Mouse (Mus musculus): ENCODE results near the gene Paqr7. TPM values are rescaled to one million over a fixed set of nuclear protein-coding genes. Genes with fewer than 3 reads are reported as not detected.

The Paqr7 gene
- total and polyA plus RNA-seq, 3 experiments = 0.43 to 2.7 (median 0.89) TPM

DNA sequence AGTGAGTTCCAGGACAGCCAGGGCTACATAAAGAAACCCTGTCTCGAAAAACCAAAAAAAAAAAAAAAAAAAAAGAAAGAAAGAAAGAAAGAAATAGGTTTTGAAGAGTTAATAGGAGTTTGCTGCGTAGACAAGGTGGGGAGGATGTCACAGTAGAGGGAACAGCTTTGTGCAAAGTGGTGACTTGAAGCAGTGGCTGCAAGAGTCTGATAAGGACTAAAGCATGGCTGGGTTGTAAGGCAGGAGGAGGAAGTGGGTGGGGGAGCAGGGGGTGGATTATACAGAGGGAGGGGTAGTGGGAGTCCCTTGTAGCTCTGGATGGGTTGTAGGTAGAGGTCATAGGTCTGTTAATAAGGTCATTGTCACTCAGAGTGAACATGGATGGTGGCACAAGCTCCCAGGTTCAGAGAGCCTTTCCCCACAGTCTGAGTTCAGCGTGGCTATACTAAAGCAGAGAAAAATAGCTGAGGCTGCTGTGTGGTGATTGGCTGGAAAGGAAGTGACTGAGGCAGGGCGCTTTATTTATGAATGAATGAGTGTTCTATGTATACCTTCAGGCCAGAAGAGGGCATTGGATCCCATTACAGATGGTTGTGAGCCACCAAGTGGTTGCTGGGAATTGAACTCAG lies 9.6 kb downstream of the Paqr7 start:
- no peaks in the 10 kb centered on the region for H3K79me2 ChIP-seq (replicated peaks; ENCODE audit: control insufficient read depth, extremely low read depth, insufficient read depth, poor library complexity, severe bottlenecking)
- no peak overlapping the region for H3K27ac ChIP-seq (ENCODE audit: insufficient read depth, low read depth)
- H3K9me3 ChIP-seq (replicated peaks; ENCODE audit: low read length) = no peaks in the 10 kb centered on the region
- no peak for DNase-seq (ENCODE audit: extremely low read depth)
- no peak overlapping the region for H3K4me3 ChIP-seq (replicated peaks in 1 of 3; ENCODE audit: low read depth in 2 of 3, low read length in 2 of 3, poor library complexity in 1 of 3)
- H3K9ac ChIP-seq (ENCODE audit: insufficient read depth, low read depth) = no peak overlapping the region
- in situ Hi-C loops (cut with MboI; ENCODE audit: low pct_ligation_motif_present, low pct_unique_long_range_greater_than_20kb, low sequenced_read_pairs) = no loop called here
- no peaks in the 10 kb centered on the region for H3K36me3 ChIP-seq (replicated peaks in 1 of 2; ENCODE audit: control insufficient read depth in 1 of 2, insufficient read depth in 1 of 2, low read length in 1 of 2)
- no peaks in the 10 kb centered on the region for H3K27me3 ChIP-seq (replicated peaks)
- dilution Hi-C loops (cut with MboI; ENCODE audit: extremely low pct_ligation_motif_present, extremely low pct_unique_long_range_greater_than_20kb, low sequenced_read_pairs) = no loop called here
- no peak overlapping the region for H3K4me2 ChIP-seq (ENCODE audit: insufficient read depth, low read depth, poor library complexity, severe bottlenecking)
- H3K4me1 ChIP-seq (ENCODE audit: control insufficient read depth in 1 of 2, insufficient read depth in 2 of 2) = no peaks in the 10 kb centered on the region
- TF ChIP-seq JUN (IDR thresholded peaks at IDR 0.05; ENCODE audit: insufficient read depth, low read depth, low read length) (no peak), HCFC1 (IDR thresholded peaks at IDR 0.05; ENCODE audit: low read depth, low read length) (no peak), TBP (conservative IDR thresholded peaks at IDR 0.05; ENCODE audit: low read depth, low read length) (no peak), ZNF384 (IDR thresholded peaks at IDR 0.05; ENCODE audit: low read depth, low read length) (no peak), ETS1 (conservative IDR thresholded peaks at IDR 0.05; ENCODE audit: low read depth, low read length) (no peak), PAX5 (IDR thresholded peaks at IDR 0.05; ENCODE audit: low read length) (no peak), NELFE (IDR thresholded peaks at IDR 0.05; ENCODE audit: low read depth, low read length) (no peak), USF2 (conservative IDR thresholded peaks at IDR 0.05; ENCODE audit: low read depth, low read length) (no peak), POLR2A (IDR thresholded peaks at IDR 0.05; ENCODE audit: low read depth, low read length) (no peak), MAFK (IDR thresholded peaks at IDR 0.05; ENCODE audit: insufficient replicate concordance, low read length) (no peak), CHD1 (IDR thresholded peaks at IDR 0.05; ENCODE audit: low read depth, low read length) (no peak), MEF2A (IDR thresholded peaks at IDR 0.05; ENCODE audit: borderline replicate concordance, low read depth, low read length) (no peak), RCOR1 (conservative IDR thresholded peaks at IDR 0.05; ENCODE audit: low read depth, low read length) (no peak), RAD21 (IDR thresholded peaks at IDR 0.05; ENCODE audit: low read depth, low read length) (no peak), MAX (IDR thresholded peaks at IDR 0.05; ENCODE audit: low read length) (no peak), IRF4 (IDR thresholded peaks at IDR 0.05; ENCODE audit: low read depth, low read length) (no peak), BHLHE40 (IDR thresholded peaks at IDR 0.05; ENCODE audit: low read depth, low read length) (no peak), SIN3A (IDR thresholded peaks at IDR 0.05; ENCODE audit: low read length) (no peak), TCF12 (IDR thresholded peaks at IDR 0.05; ENCODE audit: low read depth, low read length) (no peak), ZC3H11A (IDR thresholded peaks at IDR 0.05; ENCODE audit: low read depth, low read length) (no peak)

DNA sequence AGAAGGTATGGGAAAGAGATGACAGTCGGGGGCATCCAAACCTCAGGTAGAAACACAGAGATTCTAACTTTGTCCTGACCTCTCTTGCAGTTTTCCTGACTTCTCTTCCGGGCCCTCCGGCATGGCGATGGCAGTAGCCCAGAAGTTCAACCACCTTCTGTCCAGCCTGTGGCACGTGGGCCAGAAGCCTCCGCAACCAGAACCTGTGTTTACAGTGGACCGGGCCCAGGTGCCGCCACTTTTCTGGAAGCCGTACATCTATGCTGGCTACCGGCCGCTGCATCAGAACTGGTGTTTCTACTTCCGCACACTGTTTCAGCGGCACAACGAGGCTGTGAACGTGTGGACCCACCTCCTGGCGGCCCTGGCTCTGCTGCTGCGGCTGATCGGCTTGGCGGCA lies 10.2 kb downstream of the Paqr7 start:
- in situ Hi-C loops (cut with MboI; ENCODE audit: low pct_ligation_motif_present, low pct_unique_long_range_greater_than_20kb, low sequenced_read_pairs) = no loop called here
- no peaks in the 10 kb centered on the region for H3K27me3 ChIP-seq (replicated peaks)
- no peak for DNase-seq (ENCODE audit: extremely low read depth)
- H3K79me2 ChIP-seq (replicated peaks; ENCODE audit: control insufficient read depth, extremely low read depth, insufficient read depth, poor library complexity, severe bottlenecking) = 0 out of 2 replicates have a peak, but pooled peaks cover 1% of the 10 kb centered on the region
- no peaks in the 10 kb centered on the region for H3K4me1 ChIP-seq (ENCODE audit: control insufficient read depth in 1 of 2, insufficient read depth in 2 of 2)
- TF ChIP-seq NELFE (IDR thresholded peaks at IDR 0.05; ENCODE audit: low read depth, low read length) = no peak
- TF ChIP-seq MEF2A (IDR thresholded peaks at IDR 0.05; ENCODE audit: borderline replicate concordance, low read depth, low read length) = no peak
- no peak for TF ChIP-seq POLR2AphosphoS2 (IDR thresholded peaks at IDR 0.05; ENCODE audit: low read depth, low read length)
- TF ChIP-seq USF1 (IDR thresholded peaks at IDR 0.05; ENCODE audit: low read depth, low read length) = no peak
- TF ChIP-seq MXI1 (IDR thresholded peaks at IDR 0.05; ENCODE audit: low read depth, low read length) = no peak
- no peak for TF ChIP-seq HCFC1 (IDR thresholded peaks at IDR 0.05; ENCODE audit: low read depth, low read length)
- TF ChIP-seq SMC3 (IDR thresholded peaks at IDR 0.05; ENCODE audit: low read depth, low read length) = no peak
- no peak for TF ChIP-seq CTCF (conservative IDR thresholded peaks at IDR 0.05 in 1 of 2, IDR thresholded peaks at IDR 0.05 in 1 of 2; ENCODE audit: low read depth in 2 of 2, low read length in 2 of 2)
- no peak for TF ChIP-seq TCF12 (IDR thresholded peaks at IDR 0.05; ENCODE audit: low read depth, low read length)
- TF ChIP-seq E2F4 (IDR thresholded peaks at IDR 0.05; ENCODE audit: insufficient replicate concordance, low read depth, low read length) = no peak
- TF ChIP-seq PAX5 (IDR thresholded peaks at IDR 0.05; ENCODE audit: low read length) = no peak
- no peak for TF ChIP-seq SIN3A (IDR thresholded peaks at IDR 0.05; ENCODE audit: low read length)
- TF ChIP-seq ZNF384 (IDR thresholded peaks at IDR 0.05; ENCODE audit: low read depth, low read length) = no peak
- no peak for TF ChIP-seq BHLHE40 (IDR thresholded peaks at IDR 0.05; ENCODE audit: low read depth, low read length)
- no peak overlapping the region for H3K4me2 ChIP-seq (ENCODE audit: insufficient read depth, low read depth, poor library complexity, severe bottlenecking)
- dilution Hi-C loops (cut with MboI; ENCODE audit: extremely low pct_ligation_motif_present, extremely low pct_unique_long_range_greater_than_20kb, low sequenced_read_pairs) = no loop called here
- no peak overlapping the region for H3K9ac ChIP-seq (ENCODE audit: insufficient read depth, low read depth)
- H3K4me3 ChIP-seq (replicated peaks in 1 of 3; ENCODE audit: low read depth in 2 of 3, low read length in 2 of 3, poor library complexity in 1 of 3) = no peak overlapping the region
- no peaks in the 10 kb centered on the region for H3K9me3 ChIP-seq (replicated peaks; ENCODE audit: low read length)
- H3K36me3 ChIP-seq (replicated peaks in 1 of 2; ENCODE audit: control insufficient read depth in 1 of 2, insufficient read depth in 1 of 2, low read length in 1 of 2) = no peaks in the 10 kb centered on the region
- H3K27ac ChIP-seq (ENCODE audit: insufficient read depth, low read depth) = no peak overlapping the region
